Mouse (Mus musculus) kidney, embryonic 15.5 days (tissue): ENCODE measurements at regions not wholly inside any gene's neighbourhood (a gene's known extent, or its start where the extent isn't known, plus 50 kb on each side); places are given as distances from the start of the nearest gene placed in this dataset.
A peak's percentile ranks its signal among the peaks of the same experiment; 100 is the strongest.

Experiments used
- ATAC-seq: fragments of 200-750 bp; cut with Nextera tagmentation; replicated peaks from 2 replicates; pipeline ENCODE4 v1.8.0; 2017; ENCODE audit warnings: moderate TSS enrichment; ENCODE audit not compliant: low FRiP score
- H3K27ac ChIP-seq: fragments of 300-500 bp; sonication (generic); 2 replicates; pipeline ENCODE4 v1.5.1; 2015; ENCODE audit warnings: mild to moderate bottlenecking, inconsistent platforms
- H3K27me3 ChIP-seq: fragments of 300-500 bp; sonication (generic); 2 replicates; pipeline ENCODE4 v1.6.1; 2015; ENCODE audit warnings: inconsistent platforms
- H3K36me3 ChIP-seq: fragments of 300-500 bp; sonication (generic); 2 replicates; pipeline ENCODE4 v1.6.1; 2015; ENCODE audit warnings: inconsistent platforms
- H3K4me1 ChIP-seq: fragments of 300-500 bp; sonication (generic); 2 replicates; pipeline ENCODE4 v1.6.1; 2015; ENCODE audit warnings: inconsistent platforms
- H3K4me2 ChIP-seq: fragments of 300-500 bp; sonication (generic); 2 replicates; pipeline ENCODE4 v1.6.1; 2015; ENCODE audit warnings: moderate library complexity, mild to moderate bottlenecking, inconsistent platforms
- H3K4me3 ChIP-seq: fragments of 300-500 bp; sonication (generic); replicated peaks from 2 replicates; pipeline ENCODE4 v1.5.1; 2015; ENCODE audit warnings: mild to moderate bottlenecking, inconsistent platforms
- H3K9ac ChIP-seq: fragments of 300-500 bp; sonication (generic); 2 replicates; pipeline ENCODE4 v1.6.1; 2015; ENCODE audit warnings: mild to moderate bottlenecking, inconsistent platforms
- H3K9me3 ChIP-seq: fragments of 300-500 bp; sonication (generic); replicated peaks from 2 replicates; pipeline ENCODE4 v1.6.1; 2016; ENCODE audit warnings: inconsistent platforms
- WGBS: fragments of 180-500 bp; shearing (Covaris S2); methylation state at CpG from one replicate; pipeline ENCODE4 v1.1.7; 2015; ENCODE audit warnings: mixed read lengths; 5-methylcytosine and 5-hydroxymethylcytosine counted together

DNA sequence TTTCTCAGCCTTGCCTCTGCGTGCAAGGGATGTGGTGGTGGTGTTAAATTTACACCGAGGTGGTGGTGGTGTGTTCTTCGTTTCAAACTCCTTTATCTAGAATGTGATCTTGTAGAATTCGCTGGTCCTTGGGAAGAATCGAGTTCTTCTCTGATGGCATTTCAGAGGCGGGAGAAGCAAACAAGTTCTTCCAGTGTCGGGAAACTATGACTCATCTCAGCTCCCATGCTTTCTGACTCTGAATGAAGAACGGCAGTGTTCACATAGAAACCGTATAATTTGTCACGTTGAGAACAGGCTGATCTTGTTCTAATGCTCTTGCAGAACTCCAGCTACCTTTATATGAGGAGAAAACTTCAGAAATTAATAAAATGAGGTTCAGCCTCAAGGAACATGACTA is 332.6 kb downstream of the Klf5 start:
- peaks cover 5% of the 10 kb centered on the region; the same call in 1 of the 2 replicates for H3K27me3 ChIP-seq
- H3K4me3 ChIP-seq: no peak overlapping the region
- WGBS: 48% methylated on average over 10 of the region's 10 CpGs
- H3K4me1 ChIP-seq: no peaks in the 10 kb centered on the region
- H3K9ac ChIP-seq: no peak overlapping the region
- H3K9me3 ChIP-seq: no peaks in the 10 kb centered on the region
- no peak for ATAC-seq
- H3K4me2 ChIP-seq: no peak overlapping the region
- no peaks in the 10 kb centered on the region for H3K36me3 ChIP-seq
- no peak overlapping the region for H3K27ac ChIP-seq

DNA sequence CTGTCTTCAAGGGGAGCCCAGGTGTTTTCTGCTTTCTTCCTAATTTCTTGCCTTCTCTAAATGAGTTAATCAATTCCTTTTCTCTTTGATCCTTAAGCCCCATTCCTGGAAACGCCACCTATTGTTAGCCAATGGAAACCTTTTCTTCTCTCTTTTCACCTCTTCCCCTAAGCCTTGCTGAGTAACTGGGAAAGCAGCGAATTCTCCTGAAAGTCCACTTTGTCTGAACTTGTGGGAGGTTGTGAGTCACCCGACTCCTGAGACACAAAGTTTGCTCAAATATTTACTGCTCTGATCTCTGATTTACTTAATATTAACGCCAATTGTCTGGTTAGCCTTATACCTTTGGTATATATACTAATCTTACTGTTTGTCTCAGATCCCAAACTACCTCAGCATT is 334.0 kb downstream of the Klf5 start:
- H3K4me3 ChIP-seq: no peak overlapping the region
- no peak for ATAC-seq
- no peak overlapping the region for H3K27ac ChIP-seq
- no peak overlapping the region for H3K9ac ChIP-seq
- no peaks in the 10 kb centered on the region for H3K4me1 ChIP-seq
- H3K36me3 ChIP-seq: no peaks in the 10 kb centered on the region
- H3K4me2 ChIP-seq: no peak overlapping the region
- 44% methylated on average over 4 of the region's 4 CpGs for WGBS
- H3K9me3 ChIP-seq: no peaks in the 10 kb centered on the region
- H3K27me3 ChIP-seq: peaks cover 8% of the 10 kb centered on the region

DNA sequence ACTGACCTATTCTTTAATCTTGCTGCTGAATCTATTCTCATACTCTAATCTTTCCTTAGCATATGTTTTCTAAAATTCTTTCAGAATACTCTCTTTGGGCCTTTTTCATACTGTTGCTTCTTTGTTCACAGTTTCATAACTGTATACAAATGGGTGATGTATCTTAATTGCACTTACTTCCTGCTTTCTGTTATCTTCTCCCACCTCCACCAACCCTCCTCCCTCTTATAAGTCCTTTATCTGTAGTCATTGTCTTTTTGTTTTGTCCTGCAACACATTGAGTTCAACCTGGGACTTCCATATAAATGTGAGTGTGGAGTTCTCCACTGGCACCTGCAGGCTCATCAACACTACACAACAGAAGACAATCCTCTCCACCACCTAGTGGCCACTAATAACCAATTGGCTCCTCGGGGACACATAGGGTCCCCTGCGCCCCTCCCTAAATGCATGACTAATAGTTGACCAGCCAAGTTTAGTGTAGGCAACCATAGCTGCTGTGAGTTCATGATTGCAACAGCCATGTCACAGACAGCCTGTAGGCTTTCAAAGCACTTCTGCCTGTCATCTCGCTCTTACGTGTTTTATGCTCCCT is 337.2 kb downstream of the Klf5 start:
- H3K9me3 ChIP-seq: no peaks in the 10 kb centered on the region
- H3K9ac ChIP-seq: no peak overlapping the region
- no peak overlapping the region for H3K4me2 ChIP-seq
- 89% methylated on average over 4 of the region's 4 CpGs for WGBS
- H3K36me3 ChIP-seq: no peaks in the 10 kb centered on the region
- no peak overlapping the region for H3K27ac ChIP-seq
- peaks cover 12% of the 10 kb centered on the region for H3K27me3 ChIP-seq
- H3K4me1 ChIP-seq: no peaks in the 10 kb centered on the region
- no peak overlapping the region for H3K4me3 ChIP-seq
- no peak for ATAC-seq

DNA sequence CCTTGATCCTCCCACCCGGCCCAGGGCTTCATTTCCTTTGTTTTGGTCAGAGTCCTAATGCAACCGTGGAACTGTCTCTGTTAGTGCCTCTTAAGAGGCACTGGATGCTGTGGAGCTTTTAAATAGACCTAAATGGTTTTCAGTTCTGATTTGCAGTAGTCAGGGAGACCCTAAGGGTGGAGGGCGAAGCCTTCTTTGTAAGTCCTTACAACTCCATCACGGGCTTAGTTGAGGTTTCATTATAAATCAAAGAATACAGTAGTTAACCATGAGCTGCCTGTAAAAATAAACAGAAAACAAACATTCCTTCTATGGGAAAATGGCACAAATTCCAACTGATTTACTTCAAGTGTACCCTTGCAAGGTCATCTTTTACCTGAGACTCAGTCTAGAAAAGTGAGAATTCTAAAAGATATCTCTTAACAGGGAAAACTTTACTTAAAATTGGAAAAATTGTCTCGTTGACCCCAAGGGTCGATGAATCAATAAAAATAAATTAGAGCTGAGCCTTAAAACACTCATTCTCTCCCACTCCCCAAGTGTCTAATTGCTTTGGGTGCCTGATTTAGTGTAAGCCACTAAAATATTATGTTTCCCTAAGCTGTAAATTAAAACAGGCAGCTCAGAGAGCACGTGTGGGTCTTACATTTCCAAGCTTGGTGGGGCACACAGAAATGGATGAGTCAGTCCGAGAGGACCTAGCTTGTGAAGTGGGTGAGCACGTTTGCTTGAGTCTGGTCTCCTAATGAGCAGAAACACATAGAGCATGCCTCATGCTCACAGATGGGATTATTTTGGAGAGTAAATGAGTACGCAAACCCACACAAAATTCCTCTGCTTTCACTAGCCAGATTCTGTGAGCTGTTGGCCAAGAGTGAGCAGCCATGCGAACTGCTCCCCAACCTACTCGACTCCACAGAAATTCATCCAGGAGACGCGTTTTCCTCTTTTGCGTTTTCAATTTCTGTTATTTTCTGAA is 343.3 kb downstream of the Klf5 start:
- H3K27ac ChIP-seq: no peak overlapping the region
- no peak overlapping the region for H3K4me3 ChIP-seq
- no peaks in the 10 kb centered on the region for H3K36me3 ChIP-seq
- ATAC-seq: peak; percentile 93
- no peak overlapping the region for H3K4me2 ChIP-seq
- peaks cover 21% of the 10 kb centered on the region for H3K27me3 ChIP-seq
- peaks cover 5% of the 10 kb centered on the region for H3K4me1 ChIP-seq
- H3K9ac ChIP-seq: no peak overlapping the region
- WGBS: 41% methylated on average over 15 of the region's 15 CpGs
- H3K9me3 ChIP-seq: no peaks in the 10 kb centered on the region

DNA sequence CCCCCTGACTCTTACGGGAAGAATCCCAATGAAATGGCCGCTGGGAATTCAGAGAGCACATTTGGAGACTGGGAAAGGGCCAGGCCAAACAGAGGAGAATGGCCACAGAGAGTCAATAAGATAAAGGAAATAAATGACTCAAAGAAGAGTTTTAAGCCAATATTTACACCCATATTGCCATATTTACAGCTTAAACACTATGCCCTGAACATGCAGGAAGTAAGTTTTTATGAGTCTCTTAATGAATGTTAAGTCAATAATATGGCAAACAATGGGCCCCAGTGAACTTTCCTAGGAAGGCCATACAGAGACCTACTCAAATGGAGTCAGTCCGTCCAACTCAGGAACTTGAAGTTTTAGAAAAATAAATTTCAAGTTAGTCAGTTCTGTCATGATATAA is 347.8 kb downstream of the Klf5 start:
- 66% methylated on average over 3 of the region's 3 CpGs for WGBS
- Histone ChIP-seq H3K4me3 (no peak overlapping the region), H3K4me1 (peaks cover 3% of the 10 kb centered on the region), H3K4me2 (no peak overlapping the region), H3K27ac (no peak overlapping the region), H3K27me3 (0 out of 2 replicates have a peak, but pooled peaks cover 15% of the 10 kb centered on the region), H3K36me3 (no peaks in the 10 kb centered on the region), H3K9me3 (no peaks in the 10 kb centered on the region), H3K9ac (no peak overlapping the region)
- ATAC-seq: no peak

DNA sequence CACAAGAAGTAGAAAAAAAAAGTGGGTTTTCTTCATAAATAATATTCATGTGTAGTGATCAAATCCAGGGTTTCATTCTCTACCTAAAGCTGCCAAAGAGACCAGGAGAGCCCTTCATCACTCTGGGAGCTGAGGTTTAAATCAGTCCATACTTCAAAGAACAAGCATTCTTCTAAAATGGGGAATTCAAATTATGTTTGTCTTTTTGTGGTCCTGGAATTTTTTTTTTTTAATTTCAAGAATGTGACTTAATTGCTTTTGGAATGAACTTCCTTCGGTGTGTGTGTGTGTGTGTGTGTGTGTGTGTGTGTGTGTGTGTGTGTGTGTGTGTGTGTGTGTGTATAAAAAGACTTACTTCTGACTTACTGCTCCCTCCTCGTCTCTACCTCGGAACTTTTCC is 375.9 kb downstream of the Klf5 start:
- ATAC-seq: no peak
- no peak overlapping the region for H3K4me2 ChIP-seq
- no peaks in the 10 kb centered on the region for H3K36me3 ChIP-seq
- H3K9me3 ChIP-seq: no peaks in the 10 kb centered on the region
- H3K27ac ChIP-seq: no peak overlapping the region
- H3K4me1 ChIP-seq: no peaks in the 10 kb centered on the region
- no peak overlapping the region for H3K9ac ChIP-seq
- H3K27me3 ChIP-seq: no peaks in the 10 kb centered on the region
- no peak overlapping the region for H3K4me3 ChIP-seq
- 37% methylated on average over 3 of the region's 3 CpGs for WGBS

DNA sequence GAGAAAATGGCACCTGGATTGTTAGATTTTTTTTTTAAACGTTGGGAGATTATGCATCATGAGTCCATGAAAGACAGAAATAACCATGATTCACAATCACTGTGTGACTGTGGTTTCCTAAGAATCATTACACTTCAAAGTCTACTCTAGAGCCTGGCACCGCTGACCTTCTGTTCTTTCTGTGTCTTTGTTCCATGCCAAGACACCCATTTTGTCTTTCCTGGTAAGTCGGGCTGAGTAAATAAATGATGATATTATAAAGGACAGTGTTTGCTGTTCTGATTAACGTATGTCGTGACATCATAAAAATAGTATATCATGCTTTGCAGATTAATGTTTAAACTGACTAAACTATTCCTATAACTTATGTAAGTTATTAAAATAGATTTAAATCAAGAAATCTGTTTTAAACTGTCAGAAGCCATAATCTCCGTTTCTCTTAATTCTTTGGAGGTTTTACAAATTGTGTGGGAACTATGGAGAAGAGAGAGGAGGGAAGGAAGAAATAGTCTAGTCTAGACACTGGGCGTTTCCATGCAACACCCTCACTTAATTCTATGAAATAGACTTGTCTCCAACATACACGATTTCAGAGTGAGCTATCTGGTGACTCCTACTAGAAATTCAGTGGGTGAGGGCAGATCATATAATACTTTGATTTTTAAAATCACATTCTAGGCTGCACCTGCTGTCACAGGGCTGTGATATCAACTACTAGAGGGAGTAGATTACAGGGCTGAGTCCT is 388.7 kb downstream of the Klf5 start:
- ATAC-seq: no peak
- H3K27me3 ChIP-seq: no peaks in the 10 kb centered on the region
- no peaks in the 10 kb centered on the region for H3K9me3 ChIP-seq
- no peaks in the 10 kb centered on the region for H3K4me1 ChIP-seq
- no peaks in the 10 kb centered on the region for H3K36me3 ChIP-seq
- H3K27ac ChIP-seq: no peak overlapping the region
- WGBS: 80% methylated on average over 8 of the region's 8 CpGs
- H3K4me3 ChIP-seq: no peak overlapping the region
- H3K9ac ChIP-seq: no peak overlapping the region
- no peak overlapping the region for H3K4me2 ChIP-seq

DNA sequence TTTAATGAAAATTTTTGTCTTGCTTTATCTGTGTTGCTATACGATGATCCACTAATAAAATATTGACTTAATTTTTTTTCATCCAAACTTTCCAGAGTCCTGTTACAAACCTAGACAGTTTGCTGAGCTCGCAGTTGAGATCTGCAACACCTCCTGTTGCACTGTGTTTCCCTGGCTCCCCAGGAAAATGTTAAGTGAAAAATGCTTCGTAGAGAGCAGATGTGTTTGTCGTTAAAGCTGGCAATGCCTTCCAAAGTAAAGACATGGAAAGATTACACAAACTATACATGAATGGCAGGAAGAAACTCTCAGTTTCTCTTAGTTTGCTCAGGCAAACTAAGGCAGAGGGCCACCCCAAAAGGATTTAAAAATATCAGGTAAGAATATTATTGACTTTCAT is 389.9 kb downstream of the Klf5 start:
- WGBS: 83% methylated on average over 4 of the region's 4 CpGs
- Histone ChIP-seq H3K36me3 (no peaks in the 10 kb centered on the region), H3K27ac (no peak overlapping the region), H3K4me3 (no peak overlapping the region), H3K9ac (no peak overlapping the region), H3K4me1 (no peaks in the 10 kb centered on the region), H3K27me3 (no peaks in the 10 kb centered on the region), H3K4me2 (no peak overlapping the region), H3K9me3 (no peaks in the 10 kb centered on the region)
- ATAC-seq: no peak

DNA sequence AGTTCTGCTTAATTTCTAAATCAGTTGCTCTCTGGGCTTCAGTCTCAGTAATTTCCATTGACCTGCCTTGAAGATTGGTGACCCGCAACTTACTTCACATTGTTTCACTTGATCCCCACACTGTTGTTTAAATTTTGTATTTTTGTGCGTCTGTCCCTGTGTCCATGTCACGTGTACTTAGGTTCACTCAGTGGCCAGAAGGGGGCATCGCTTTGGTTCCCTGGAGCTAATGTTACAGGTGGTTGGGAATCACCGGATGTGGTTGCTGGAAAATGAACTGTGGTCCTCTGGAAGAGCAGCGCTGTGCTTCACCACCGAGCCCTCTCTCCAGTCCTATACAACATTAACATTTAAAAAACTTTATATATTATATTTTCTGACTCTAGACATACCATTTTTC is 397.8 kb downstream of the Klf5 start:
- Histone ChIP-seq H3K27me3 (no peaks in the 10 kb centered on the region), H3K9me3 (no peaks in the 10 kb centered on the region), H3K36me3 (no peaks in the 10 kb centered on the region), H3K9ac (no peak overlapping the region), H3K27ac (no peak overlapping the region), H3K4me2 (no peak overlapping the region), H3K4me1 (no peaks in the 10 kb centered on the region), H3K4me3 (no peak overlapping the region)
- 94% methylated on average over 7 of the region's 7 CpGs for WGBS
- ATAC-seq: no peak

DNA sequence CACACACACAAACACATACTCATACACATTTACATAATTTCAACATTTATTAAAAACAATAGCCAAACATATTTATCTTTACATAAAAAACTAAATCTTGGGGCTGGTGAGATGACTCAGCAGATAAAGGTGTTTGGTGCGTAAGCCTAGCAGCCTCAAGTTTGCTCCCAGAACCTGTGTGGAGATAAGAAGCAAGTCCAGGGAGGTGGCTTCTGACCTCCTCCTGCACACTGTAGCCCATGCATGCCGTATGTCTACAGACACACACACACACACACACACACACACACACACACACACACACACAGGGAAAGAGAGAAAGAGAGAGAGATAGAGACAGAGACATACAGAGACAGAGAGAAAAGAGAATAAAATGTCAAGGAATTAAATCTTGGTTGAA is 401.1 kb downstream of the Klf5 start:
- no peaks in the 10 kb centered on the region for H3K4me1 ChIP-seq
- WGBS: 67% methylated on average over 2 of the region's 2 CpGs
- no peaks in the 10 kb centered on the region for H3K27me3 ChIP-seq
- ATAC-seq: no peak
- no peak overlapping the region for H3K4me2 ChIP-seq
- H3K27ac ChIP-seq: no peak overlapping the region
- no peak overlapping the region for H3K9ac ChIP-seq
- H3K36me3 ChIP-seq: no peaks in the 10 kb centered on the region
- H3K9me3 ChIP-seq: no peaks in the 10 kb centered on the region
- no peak overlapping the region for H3K4me3 ChIP-seq

DNA sequence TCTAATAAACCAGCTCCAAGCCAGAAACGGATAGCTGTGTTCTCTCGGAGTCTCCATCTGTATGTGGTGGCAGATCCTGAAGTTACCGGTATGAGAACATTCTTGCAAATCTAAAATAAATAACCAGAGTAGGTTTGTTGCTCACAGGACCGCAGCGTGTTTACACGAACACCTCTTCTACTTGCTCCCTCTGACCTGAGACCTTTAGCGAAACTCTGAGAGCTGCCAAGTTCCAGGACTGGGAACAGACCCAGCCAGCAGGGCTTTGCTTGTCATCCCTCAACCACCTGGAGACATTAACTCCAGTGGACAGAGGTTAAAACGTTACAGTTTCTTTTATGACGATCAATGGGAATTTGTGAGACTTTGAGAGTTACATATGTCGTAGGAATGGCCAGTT is 407.5 kb downstream of the Klf5 start:
- no peaks in the 10 kb centered on the region for H3K36me3 ChIP-seq
- no peak overlapping the region for H3K9ac ChIP-seq
- H3K27ac ChIP-seq: no peak overlapping the region
- H3K9me3 ChIP-seq: no peaks in the 10 kb centered on the region
- H3K4me2 ChIP-seq: no peak overlapping the region
- no peaks in the 10 kb centered on the region for H3K27me3 ChIP-seq
- WGBS: 66% methylated on average over 10 of the region's 10 CpGs
- no peak overlapping the region for H3K4me3 ChIP-seq
- H3K4me1 ChIP-seq: no peaks in the 10 kb centered on the region
- ATAC-seq: no peak

DNA sequence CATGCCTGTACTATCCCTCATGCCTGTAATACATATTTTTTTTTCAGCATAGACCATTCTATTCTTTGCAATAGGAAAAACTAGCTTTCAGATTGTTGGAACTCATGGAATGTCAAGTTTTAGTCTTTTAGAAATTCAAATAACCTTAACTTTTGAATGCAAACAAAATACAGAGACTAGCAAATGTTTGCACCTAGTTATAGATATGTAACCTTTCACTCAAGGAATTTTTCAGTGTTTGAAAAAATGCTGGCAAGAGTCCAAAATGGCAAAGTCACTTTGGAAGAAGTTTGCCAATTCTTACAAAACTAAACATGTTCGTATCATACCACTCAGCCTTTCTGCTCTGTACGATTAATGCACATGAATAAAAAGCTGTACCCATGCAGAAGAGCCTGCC is 409.6 kb downstream of the Klf5 start:
- H3K4me2 ChIP-seq: no peak overlapping the region
- no peaks in the 10 kb centered on the region for H3K27me3 ChIP-seq
- 75% methylated on average over 2 of the region's 2 CpGs for WGBS
- ATAC-seq: no peak
- peaks cover 4% of the 10 kb centered on the region; the same call in 1 of the 2 replicates for H3K4me1 ChIP-seq
- H3K9me3 ChIP-seq: no peaks in the 10 kb centered on the region
- no peaks in the 10 kb centered on the region for H3K36me3 ChIP-seq
- no peak overlapping the region for H3K4me3 ChIP-seq
- H3K27ac ChIP-seq: no peak overlapping the region
- H3K9ac ChIP-seq: no peak overlapping the region
